Mouse (Mus musculus) olfactory bulb, adult 2 months (tissue): ENCODE data around the gene Csnk1d.

ENCODE experiments used
- CTCF ChIP-seq: fragments of 200-500 bp; IDR thresholded peaks from 2 replicates; pipeline ENCODE4 v1.5.1; 2012; ENCODE audit warnings: low read depth, mild to moderate bottlenecking, low read length, moderate library complexity; ENCODE audit not compliant: insufficient read depth
- POLR2A ChIP-seq: fragments of 200-500 bp; IDR thresholded peaks from 2 replicates; pipeline ENCODE4 v1.6.1; 2012; ENCODE audit warnings: mild to moderate bottlenecking, low read depth, low read length, moderate library complexity; ENCODE audit not compliant: insufficient read depth

DNA sequence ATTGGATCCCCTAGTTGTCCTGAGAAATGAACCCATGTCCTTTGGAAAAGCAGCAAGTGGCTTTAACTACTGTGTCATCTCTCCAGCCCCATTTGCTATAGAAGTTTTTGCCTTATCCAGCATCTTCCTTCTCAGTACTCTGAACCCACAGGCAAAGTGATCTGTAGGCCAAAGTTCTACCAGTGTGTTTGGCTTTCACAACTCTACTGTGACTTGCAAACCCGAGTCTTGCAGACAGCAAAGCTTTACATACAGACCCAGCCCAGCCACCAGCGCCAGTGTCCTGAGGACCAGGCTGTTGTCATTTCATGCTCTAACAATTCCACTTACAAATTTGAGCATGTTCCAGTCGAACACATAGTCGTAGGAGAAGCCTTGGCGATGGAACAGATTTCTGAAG, 19.9 kb downstream of the Csnk1d start:
- TF ChIP-seq CTCF, result no peak
- no peak for TF ChIP-seq POLR2A
